Mouse (Mus musculus): Measurements from ENCODE around the gene Slc25a36. TPM values are rescaled to one million over a fixed set of nuclear protein-coding genes. Genes with fewer than 3 reads are reported as not detected.

Slc25a36 gene
- polyA plus RNA-seq, 1 experiment from 2014 or later = 66.8 TPM

- H3K4me3 ChIP-seq (ENCODE audit: low read depth, low read length) = no peak overlapping the region
- DNase-seq (ENCODE audit: low spot score) (peak; percentile 24), ATAC-seq (no peak)
- H3K36me3 ChIP-seq (ENCODE audit: control insufficient read depth, insufficient read depth, low read length) = no peaks in the 10 kb centered on the region
- no peaks in the 10 kb centered on the region for H3K27me3 ChIP-seq (replicated peaks; ENCODE audit: control insufficient read depth, insufficient read depth, low read length)
- no peak overlapping the region for H3K4me2 ChIP-seq (ENCODE audit: low read length)
- H3K9ac ChIP-seq (ENCODE audit: low read length) = no peak overlapping the region
- 76% methylated on average over 4 of the region's 4 CpGs for WGBS
- H3K4me1 ChIP-seq (ENCODE audit: control insufficient read depth, insufficient read depth, low read length) = no peaks in the 10 kb centered on the region
- no peaks in the 10 kb centered on the region for H3K9me3 ChIP-seq (replicated peaks; ENCODE audit: control insufficient read depth, low read length)
- H3K27ac ChIP-seq (ENCODE audit: low read depth, low read length) = no peak overlapping the region
Observed at GRCm38 (mm10) chr9:97065885-97066284, 45.1 kb downstream of the Slc25a36 start.

- WGBS = 62% methylated on average over 5 of the region's 5 CpGs
- Histone ChIP-seq H3K27me3 (replicated peaks; ENCODE audit: control insufficient read depth, insufficient read depth, low read length) (no peaks in the 10 kb centered on the region), H3K27ac (ENCODE audit: low read depth, low read length) (no peak overlapping the region), H3K9me3 (replicated peaks; ENCODE audit: control insufficient read depth, low read length) (no peaks in the 10 kb centered on the region), H3K36me3 (ENCODE audit: control insufficient read depth, insufficient read depth, low read length) (no peaks in the 10 kb centered on the region), H3K4me1 (ENCODE audit: control insufficient read depth, insufficient read depth, low read length) (no peaks in the 10 kb centered on the region), H3K4me3 (ENCODE audit: low read depth, low read length) (no peak overlapping the region), H3K9ac (ENCODE audit: low read length) (no peak overlapping the region), H3K4me2 (ENCODE audit: low read length) (no peak overlapping the region)
- no peak for DNase-seq (ENCODE audit: low spot score)
- no peak for ATAC-seq
Observed at GRCm38 (mm10) chr9:97065216-97065615, 45.7 kb downstream of the Slc25a36 start.

- H3K9me3 ChIP-seq (replicated peaks; ENCODE audit: control insufficient read depth, low read length) = no peaks in the 10 kb centered on the region
- H3K36me3 ChIP-seq (ENCODE audit: control insufficient read depth, insufficient read depth, low read length) = no peaks in the 10 kb centered on the region
- DNase-seq (ENCODE audit: low spot score) (no peak), ATAC-seq (no peak)
- H3K4me3 ChIP-seq (ENCODE audit: low read depth, low read length) = no peak overlapping the region
- no peak overlapping the region for H3K9ac ChIP-seq (ENCODE audit: low read length)
- no peaks in the 10 kb centered on the region for H3K4me1 ChIP-seq (ENCODE audit: control insufficient read depth, insufficient read depth, low read length)
- H3K27me3 ChIP-seq (replicated peaks; ENCODE audit: control insufficient read depth, insufficient read depth, low read length) = no peaks in the 10 kb centered on the region
- no peak overlapping the region for H3K4me2 ChIP-seq (ENCODE audit: low read length)
- WGBS = 88% methylated on average over 1 of the region's 1 CpGs
- no peak overlapping the region for H3K27ac ChIP-seq (ENCODE audit: low read depth, low read length)
Observed at GRCm38 (mm10) chr9:97064161-97064560, 46.8 kb downstream of the Slc25a36 start.

GRCm38 (mm10) chr9:97061696-97062095, 49.3 kb downstream of the Slc25a36 start:
- Histone ChIP-seq H3K36me3 (ENCODE audit: control insufficient read depth, insufficient read depth, low read length) (no peaks in the 10 kb centered on the region), H3K27me3 (replicated peaks; ENCODE audit: control insufficient read depth, insufficient read depth, low read length) (no peaks in the 10 kb centered on the region), H3K4me1 (ENCODE audit: control insufficient read depth, insufficient read depth, low read length) (no peaks in the 10 kb centered on the region), H3K9me3 (replicated peaks; ENCODE audit: control insufficient read depth, low read length) (no peaks in the 10 kb centered on the region), H3K9ac (ENCODE audit: low read length) (no peak overlapping the region), H3K4me2 (ENCODE audit: low read length) (no peak overlapping the region), H3K4me3 (ENCODE audit: low read depth, low read length) (no peak overlapping the region), H3K27ac (ENCODE audit: low read depth, low read length) (no peak overlapping the region)
- ATAC-seq = no peak
- DNase-seq (ENCODE audit: low spot score) = no peak
- 97% methylated on average over 9 of the region's 9 CpGs for WGBS

GRCm38 (mm10) chr9:97056541-97057338, 54.2 kb downstream of the Slc25a36 start:
- Histone ChIP-seq H3K4me1 (ENCODE audit: control insufficient read depth, insufficient read depth, low read length) (no peaks in the 10 kb centered on the region), H3K27me3 (replicated peaks; ENCODE audit: control insufficient read depth, insufficient read depth, low read length) (no peaks in the 10 kb centered on the region), H3K4me3 (ENCODE audit: low read depth, low read length) (no peak overlapping the region), H3K9me3 (replicated peaks; ENCODE audit: control insufficient read depth, low read length) (no peaks in the 10 kb centered on the region), H3K27ac (ENCODE audit: low read depth, low read length) (no peak overlapping the region), H3K4me2 (ENCODE audit: low read length) (no peak overlapping the region), H3K9ac (ENCODE audit: low read length) (no peak overlapping the region), H3K36me3 (ENCODE audit: control insufficient read depth, insufficient read depth, low read length) (no peaks in the 10 kb centered on the region)
- DNase-seq (ENCODE audit: low spot score) (peak; percentile 29), ATAC-seq (peak; percentile 7; the same call in 1 of the 2 replicates)
- WGBS = 84% methylated on average over 18 of the region's 18 CpGs

- no peak overlapping the region for H3K4me2 ChIP-seq (ENCODE audit: low read length)
Observed at GRCm38 (mm10) chr9:97055906-97056305, 55.1 kb downstream of the Slc25a36 start.

GRCm38 (mm10) chr9:97051176-97051575, 59.8 kb downstream of the Slc25a36 start:
- DNase-seq (ENCODE audit: low spot score) (peak; percentile 66), ATAC-seq (peak; percentile 90)
- no peaks in the 10 kb centered on the region for H3K9me3 ChIP-seq (replicated peaks; ENCODE audit: control insufficient read depth, low read length)
- H3K4me1 ChIP-seq (ENCODE audit: control insufficient read depth, insufficient read depth, low read length) = peaks cover 5% of the 10 kb centered on the region; the same call in 1 of the 2 replicates
- H3K27me3 ChIP-seq (replicated peaks; ENCODE audit: control insufficient read depth, insufficient read depth, low read length) = no peaks in the 10 kb centered on the region
- H3K4me3 ChIP-seq (ENCODE audit: low read depth, low read length) = no peak overlapping the region
- 13% methylated on average over 8 of the region's 8 CpGs for WGBS
- H3K4me2 ChIP-seq (ENCODE audit: low read length) = no peak overlapping the region
- no peaks in the 10 kb centered on the region for H3K36me3 ChIP-seq (ENCODE audit: control insufficient read depth, insufficient read depth, low read length)
- H3K27ac ChIP-seq (ENCODE audit: low read depth, low read length) = no peak overlapping the region; the same call in 1 of the 2 replicates
- no peak overlapping the region for H3K9ac ChIP-seq (ENCODE audit: low read length)

More at GRCm38 (mm10) chr9:97055906-97056305, 55.1 kb downstream of the Slc25a36 start:
- H3K36me3 ChIP-seq (ENCODE audit: control insufficient read depth, insufficient read depth, low read length) = no peaks in the 10 kb centered on the region
- ATAC-seq = 0 out of 2 replicates have a peak, but pooled peaks have one; percentile 3
- no peak overlapping the region for H3K27ac ChIP-seq (ENCODE audit: low read depth, low read length)
- no peaks in the 10 kb centered on the region for H3K9me3 ChIP-seq (replicated peaks; ENCODE audit: control insufficient read depth, low read length)
- no peak overlapping the region for H3K9ac ChIP-seq (ENCODE audit: low read length)
- H3K4me3 ChIP-seq (ENCODE audit: low read depth, low read length) = no peak overlapping the region
- H3K27me3 ChIP-seq (replicated peaks; ENCODE audit: control insufficient read depth, insufficient read depth, low read length) = no peaks in the 10 kb centered on the region
- no peak for DNase-seq (ENCODE audit: low spot score)
- peaks cover 5% of the 10 kb centered on the region; the same call in 1 of the 2 replicates for H3K4me1 ChIP-seq (ENCODE audit: control insufficient read depth, insufficient read depth, low read length)
- WGBS = 50% methylated on average over 14 of the region's 14 CpGs

GRCm38 (mm10) chr9:97046240-97046639, 64.7 kb downstream of the Slc25a36 start:
- Histone ChIP-seq H3K27me3 (replicated peaks; ENCODE audit: control insufficient read depth, insufficient read depth, low read length) (no peaks in the 10 kb centered on the region), H3K36me3 (ENCODE audit: control insufficient read depth, insufficient read depth, low read length) (no peaks in the 10 kb centered on the region), H3K4me3 (ENCODE audit: low read depth, low read length) (no peak overlapping the region), H3K9me3 (replicated peaks; ENCODE audit: control insufficient read depth, low read length) (no peaks in the 10 kb centered on the region), H3K27ac (ENCODE audit: low read depth, low read length) (no peak overlapping the region), H3K4me1 (ENCODE audit: control insufficient read depth, insufficient read depth, low read length) (peaks cover 3% of the 10 kb centered on the region; the same call in 1 of the 2 replicates), H3K4me2 (ENCODE audit: low read length) (no peak overlapping the region), H3K9ac (ENCODE audit: low read length) (no peak overlapping the region)
- whole genome bisulfite sequencing = 92% methylated on average over 4 of the region's 4 CpGs
- no peak for ATAC-seq
- no peak for DNase-seq (ENCODE audit: low spot score)

- H3K9ac ChIP-seq (ENCODE audit: low read length) = no peak overlapping the region
- WGBS = 63% methylated on average over 8 of the region's 8 CpGs
- H3K4me3 ChIP-seq (ENCODE audit: low read depth, low read length) = no peak overlapping the region
- ATAC-seq = no peak
- no peaks in the 10 kb centered on the region for H3K9me3 ChIP-seq (replicated peaks; ENCODE audit: control insufficient read depth, low read length)
- H3K36me3 ChIP-seq (ENCODE audit: control insufficient read depth, insufficient read depth, low read length) = no peaks in the 10 kb centered on the region
- no peak overlapping the region for H3K4me2 ChIP-seq (ENCODE audit: low read length)
- H3K27ac ChIP-seq (ENCODE audit: low read depth, low read length) = no peak overlapping the region
- H3K4me1 ChIP-seq (ENCODE audit: control insufficient read depth, insufficient read depth, low read length) = no peaks in the 10 kb centered on the region
- H3K27me3 ChIP-seq (replicated peaks; ENCODE audit: control insufficient read depth, insufficient read depth, low read length) = no peaks in the 10 kb centered on the region
- no peak for DNase-seq (ENCODE audit: low spot score)
Observed at GRCm38 (mm10) chr9:97041633-97042032, 69.3 kb downstream of the Slc25a36 start.
